Mouse (Mus musculus) forelimb bud, embryonic 11.5 days (tissue): ENCODE data around the gene Sh2b2.

Source experiments
- DNase-seq: peaks from one replicate; pipeline ENCODE4 v3.0.0-alpha.2; 2012; ENCODE audit warnings: low read depth, low spot score

Sh2b2 gene

GRCm38 (mm10) chr5:136182049-136182448 lies 64.3 kb downstream of the Sh2b2 start:
- no peak for DNase-seq

DNA sequence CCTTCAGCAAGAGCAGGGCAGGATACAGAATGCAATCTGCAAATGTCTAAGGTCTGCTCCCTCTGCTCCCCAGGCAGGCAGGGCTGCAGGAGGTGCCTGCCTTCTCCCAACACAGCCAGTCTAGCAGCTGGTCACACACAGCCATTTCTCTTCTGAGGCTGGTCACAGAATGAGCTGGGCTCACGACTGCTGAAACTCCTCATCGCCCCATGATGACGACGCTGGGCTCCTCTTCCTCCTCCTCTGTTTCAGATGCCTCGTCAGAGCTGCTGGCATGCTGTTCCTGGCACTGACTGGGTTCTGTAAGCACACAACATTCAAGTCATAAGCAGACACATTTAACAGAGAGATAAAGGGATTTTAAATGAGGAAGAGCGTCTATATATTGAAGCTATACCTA lies 65.2 kb downstream of the Sh2b2 start:
- DNase-seq, result no peak

DNA sequence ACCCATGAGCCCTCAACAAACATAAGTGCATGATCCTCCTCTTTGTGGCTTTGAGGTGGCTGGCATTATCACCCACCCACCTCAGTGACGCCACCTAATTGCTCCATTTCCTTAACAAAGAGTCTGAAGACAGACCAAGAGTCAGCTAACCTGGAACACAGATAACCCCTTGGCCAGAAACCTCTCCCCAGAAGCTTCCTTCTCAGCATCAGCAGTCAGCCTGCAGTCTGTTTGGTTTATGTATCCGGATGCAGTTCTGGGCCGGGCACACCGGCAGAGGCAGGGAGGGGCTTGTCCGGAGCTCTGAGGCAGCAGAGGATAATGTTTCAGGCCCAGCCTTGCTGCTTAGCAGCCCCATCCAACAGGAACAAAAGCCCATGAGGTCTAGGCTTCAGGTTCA lies 66.8 kb downstream of the Sh2b2 start:
- DNase-seq, result no peak

- no peak for DNase-seq
Observed at GRCm38 (mm10) chr5:136173606-136174463, 72.5 kb downstream of the Sh2b2 start.

DNA sequence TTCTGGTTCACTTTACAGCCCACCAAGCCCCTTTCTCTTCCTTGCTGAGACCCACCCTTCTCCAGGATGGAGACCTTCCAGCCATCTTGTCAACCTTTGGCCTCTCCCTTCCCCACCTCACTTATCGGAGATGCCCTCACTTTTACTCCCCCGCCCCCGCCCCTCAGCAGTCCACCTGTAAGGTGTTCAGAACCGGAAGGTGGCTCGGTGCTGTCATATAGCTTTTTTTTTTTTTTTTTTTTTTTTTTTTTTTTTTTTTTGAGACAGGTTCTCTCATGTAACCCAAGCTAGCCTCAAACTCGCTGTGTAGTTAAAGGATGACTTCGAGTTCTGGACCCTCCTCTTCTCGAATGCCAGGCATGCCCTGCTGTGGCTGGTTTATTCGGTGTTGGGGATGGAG lies 73.4 kb downstream of the Sh2b2 start:
- no peak for DNase-seq

DNA sequence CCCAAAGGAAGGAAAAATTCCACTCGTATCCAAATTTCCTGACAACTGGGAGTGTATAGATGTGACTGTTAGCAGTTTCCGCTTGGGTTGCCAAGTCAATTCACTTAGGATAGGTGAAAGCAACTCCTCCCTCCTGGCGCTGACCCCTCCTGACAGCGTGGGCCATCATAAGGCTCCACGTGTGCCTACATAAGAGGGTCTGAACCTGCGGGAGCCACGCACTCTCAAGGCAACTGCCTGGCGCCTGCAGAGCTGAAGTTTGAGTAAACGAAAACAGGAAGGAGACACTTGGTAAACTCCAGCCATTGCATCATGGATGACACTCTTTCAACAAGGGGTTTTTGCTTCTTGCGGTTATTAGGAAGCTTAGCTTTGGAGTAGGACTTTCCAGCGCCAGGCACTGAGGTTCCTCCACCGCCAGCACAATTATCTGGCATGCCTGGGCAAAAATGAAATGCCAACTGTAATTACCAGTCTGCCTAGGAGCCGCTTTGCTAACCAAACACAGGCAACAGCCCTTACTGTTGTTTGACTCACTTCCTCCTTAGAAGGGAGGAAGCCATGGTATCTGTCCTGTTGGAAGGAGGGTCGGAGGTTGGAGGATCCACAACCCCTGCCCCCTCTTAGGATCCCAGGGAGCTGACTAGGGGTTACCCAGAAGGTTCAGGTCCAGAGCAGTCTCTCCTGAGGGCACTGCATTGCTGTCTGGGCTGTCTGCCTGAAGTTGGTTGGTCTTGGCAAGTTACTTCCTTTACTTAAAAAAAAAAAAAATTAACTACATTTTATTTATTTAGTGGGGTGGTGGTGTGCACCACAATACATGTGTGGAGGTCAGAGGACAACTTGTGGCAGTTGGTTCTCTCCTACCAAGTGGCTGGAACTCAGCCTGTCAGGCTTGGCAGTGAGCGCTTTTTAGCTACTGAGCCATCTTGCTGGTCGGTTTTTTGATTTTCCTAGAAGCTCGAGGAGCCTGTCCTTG lies 74.7 kb downstream of the Sh2b2 start:
- DNase-seq, result no peak

GRCm38 (mm10) chr5:136170512-136171362 lies 75.6 kb downstream of the Sh2b2 start, which contains the start of gene Orai2:
TSS of gene Orai2 (minus strand) at chr5:136170713.
- DNase-seq, result peak; percentile 70

GRCm38 (mm10) chr5:136169626-136170511 lies 76.5 kb downstream of the Sh2b2 start:
- peak; percentile 14 for DNase-seq
